Mouse (Mus musculus) thymus, postnatal 10 days (tissue): Measurements from ENCODE around the gene Kcne2.

ENCODE experiments used
- DNase-seq, 2 experiments: peaks; one replicate each; pipeline ENCODE4 v3.0.0; 2021; ENCODE audit warnings: low spot score in 2 of 2

The Kcne2 gene

GRCm38 (mm10) chr16:92313953-92314741, 22.0 kb downstream of the Kcne2 start:
- peak in 1 of 2 experiments; percentile 46 for DNase-seq

- no peak for DNase-seq
Observed at GRCm38 (mm10) chr16:92316049-92316738, 24.0 kb downstream of the Kcne2 start.

- peak; percentile 67 to 91 for DNase-seq
Observed at GRCm38 (mm10) chr16:92319353-92320109, 27.3 kb downstream of the Kcne2 start.

- no peak for DNase-seq
Observed at GRCm38 (mm10) chr16:92320361-92320760, 28.2 kb downstream of the Kcne2 start.

GRCm38 (mm10) chr16:92321341-92321740, 29.2 kb downstream of the Kcne2 start, which contains the start of gene Fam243:
Gene Fam243 (minus strand): TSS chr16:92321441.
- no peak for DNase-seq

- no peak for DNase-seq
Observed at GRCm38 (mm10) chr16:92324309-92325061, 32.3 kb downstream of the Kcne2 start.

- no peak for DNase-seq
Observed at GRCm38 (mm10) chr16:92325062-92325406, 32.8 kb downstream of the Kcne2 start.

- DNase-seq: no peak
Observed at GRCm38 (mm10) chr16:92327911-92328310, 35.7 kb downstream of the Kcne2 start.

- DNase-seq: no peak
Observed at GRCm38 (mm10) chr16:92330966-92331365, 38.8 kb downstream of the Kcne2 start.

GRCm38 (mm10) chr16:92334600-92334999, 42.4 kb downstream of the Kcne2 start:
- no peak for DNase-seq

GRCm38 (mm10) chr16:92336280-92336679, 44.1 kb downstream of the Kcne2 start:
- DNase-seq: peak; percentile 22 to 65

- DNase-seq: peak in 1 of 2 experiments; percentile 51
Observed at GRCm38 (mm10) chr16:92340612-92341511, 48.7 kb downstream of the Kcne2 start.

- DNase-seq: no peak
Observed at GRCm38 (mm10) chr16:92345177-92345576, 53.0 kb downstream of the Kcne2 start.

- DNase-seq: no peak
Observed at GRCm38 (mm10) chr16:92346297-92346916, 54.2 kb downstream of the Kcne2 start.
